Mouse (Mus musculus) midbrain, embryonic 13.5 days (tissue): ENCODE data around the gene Gm4756. TPM values are rescaled to one million over a fixed set of nuclear protein-coding genes. Genes with fewer than 3 reads are reported as not detected.

Source experiments
- ATAC-seq: fragments of 200-750 bp; cut with Nextera tagmentation; 2 replicates; pipeline ENCODE4 v1.8.0; 2017; ENCODE audit warnings: mild to moderate bottlenecking, moderate TSS enrichment, moderate library complexity
- H3K27ac ChIP-seq: fragments of 300-500 bp; sonication (generic); 2 replicates; pipeline ENCODE4 v1.5.1; 2015; ENCODE audit warnings: inconsistent platforms, mild to moderate bottlenecking, moderate library complexity
- H3K27me3 ChIP-seq: fragments of 300-500 bp; sonication (generic); 2 replicates; pipeline ENCODE4 v1.6.1; 2015; ENCODE audit warnings: mild to moderate bottlenecking, inconsistent platforms
- H3K36me3 ChIP-seq: fragments of 300-500 bp; sonication (generic); 2 replicates; pipeline ENCODE4 v1.6.1; 2015; ENCODE audit warnings: mild to moderate bottlenecking, inconsistent platforms
- H3K4me1 ChIP-seq: fragments of 300-500 bp; sonication (generic); replicated peaks from 2 replicates; pipeline ENCODE4 v1.6.1; 2015; ENCODE audit warnings: inconsistent platforms
- H3K4me2 ChIP-seq: fragments of 300-500 bp; sonication (generic); replicated peaks from 2 replicates; pipeline ENCODE4 v1.6.1; 2015; ENCODE audit warnings: moderate library complexity, mild to moderate bottlenecking, inconsistent platforms
- H3K4me3 ChIP-seq: fragments of 300-500 bp; sonication (generic); replicated peaks from 2 replicates; pipeline ENCODE4 v1.5.1; 2015; ENCODE audit warnings: mild to moderate bottlenecking, inconsistent platforms
- H3K9ac ChIP-seq: fragments of 300-500 bp; sonication (generic); replicated peaks from 2 replicates; pipeline ENCODE4 v1.6.1; 2015; ENCODE audit warnings: mild to moderate bottlenecking, inconsistent platforms
- H3K9me3 ChIP-seq: fragments of 300-500 bp; sonication (generic); 2 replicates; pipeline ENCODE4 v1.6.1; 2016; ENCODE audit warnings: mild to moderate bottlenecking, inconsistent platforms
- WGBS: fragments of 180-500 bp; shearing (Covaris S2); methylation state at CpG from one replicate; pipeline ENCODE4 v1.1.7; 2015; 5-methylcytosine and 5-hydroxymethylcytosine counted together
- polyA plus RNA-seq: library from polyadenylated mRNA; unstranded; fragments of >200 nt; fragmentation: Nextera tagmentation; extraction: Ambion mirVana; gene quantifications from 2 replicates; pipeline ENCODE4 v1.2.1, GENCODE M21; 2015

The Gm4756 gene
- polyA plus RNA-seq, 1 experiment from 2014 or later, result not detected

DNA sequence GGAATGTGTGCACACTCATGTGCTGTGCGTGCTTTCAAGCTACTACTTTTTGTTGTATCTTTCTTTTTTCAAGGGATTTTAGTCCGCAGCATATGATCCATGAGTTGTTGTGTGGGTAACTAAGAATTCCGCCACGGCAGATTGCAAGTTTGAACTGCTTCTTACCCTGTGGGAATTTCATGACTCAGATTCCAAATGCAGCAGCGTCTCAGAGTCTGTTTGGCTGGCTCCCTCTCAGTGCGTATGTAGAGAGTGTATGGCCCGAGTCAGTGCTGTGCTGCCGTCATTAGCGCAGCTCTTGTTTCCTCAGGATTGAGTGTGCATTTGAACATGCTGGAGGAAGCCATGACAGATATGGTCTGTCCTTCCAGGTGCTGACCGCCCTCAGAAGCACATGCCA lies 110.9 kb downstream of the Gm4756 start:
- H3K4me2 ChIP-seq, result no peak overlapping the region
- H3K9me3 ChIP-seq, result no peaks in the 10 kb centered on the region
- H3K36me3 ChIP-seq, result peaks cover 17% of the 10 kb centered on the region
- WGBS, result 92% methylated on average over 10 of the region's 10 CpGs
- no peak overlapping the region for H3K27ac ChIP-seq
- no peak overlapping the region for H3K4me3 ChIP-seq
- ATAC-seq, result no peak
- peaks cover 14% of the 10 kb centered on the region for H3K4me1 ChIP-seq
- H3K9ac ChIP-seq, result no peak overlapping the region
- no peaks in the 10 kb centered on the region for H3K27me3 ChIP-seq

DNA sequence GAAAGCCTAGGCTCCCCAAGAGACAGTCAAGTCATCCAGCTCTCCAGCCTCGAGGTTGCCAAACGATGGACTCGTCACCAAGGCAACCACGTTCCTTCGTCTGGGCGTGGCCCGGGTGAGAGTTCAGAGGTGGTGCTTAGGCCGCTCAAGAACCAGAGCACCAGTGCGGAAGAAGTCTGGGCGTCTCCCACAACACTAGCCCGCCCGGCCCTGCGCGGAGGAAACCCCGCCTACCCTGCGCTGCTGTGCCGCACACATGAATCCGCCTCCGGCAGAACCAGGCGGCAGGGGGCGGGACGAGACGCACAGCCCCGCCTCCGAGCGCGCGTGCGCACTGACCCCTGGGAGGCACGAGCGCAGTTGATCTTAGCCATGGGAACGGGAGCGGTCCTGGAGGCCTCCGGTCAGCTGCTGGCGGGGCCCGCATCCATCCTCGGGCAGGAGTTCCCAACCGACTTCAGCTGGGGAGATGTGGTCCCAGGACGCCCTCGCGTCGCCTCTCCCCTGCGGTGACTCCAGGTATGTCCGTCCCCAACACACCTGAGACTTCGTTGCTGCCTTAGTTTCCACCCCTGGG lies 113.4 kb downstream of the Gm4756 start, which contains the start of gene Pcnx4:
Gene Pcnx4, plus strand, starts transcription at position 363 of the 577 bp plus-strand sequence.
- ATAC-seq, result peak; percentile 99
- H3K4me3 ChIP-seq, result peak within 1 kb of the TSS; percentile 72
- no peaks in the 10 kb centered on the region for H3K36me3 ChIP-seq
- peak within 1 kb of the TSS; percentile 67 for H3K4me2 ChIP-seq
- peaks cover 14% of the 10 kb centered on the region for H3K4me1 ChIP-seq
- under 1% methylated on average over 45 of the region's 45 CpGs for WGBS
- H3K27ac ChIP-seq, result peak within 1 kb of the TSS; percentile 59; the same call in 1 of the 2 replicates
- no peaks in the 10 kb centered on the region for H3K27me3 ChIP-seq
- H3K9ac ChIP-seq, result peak within 1 kb of the TSS; percentile 82
- H3K9me3 ChIP-seq, result no peaks in the 10 kb centered on the region

DNA sequence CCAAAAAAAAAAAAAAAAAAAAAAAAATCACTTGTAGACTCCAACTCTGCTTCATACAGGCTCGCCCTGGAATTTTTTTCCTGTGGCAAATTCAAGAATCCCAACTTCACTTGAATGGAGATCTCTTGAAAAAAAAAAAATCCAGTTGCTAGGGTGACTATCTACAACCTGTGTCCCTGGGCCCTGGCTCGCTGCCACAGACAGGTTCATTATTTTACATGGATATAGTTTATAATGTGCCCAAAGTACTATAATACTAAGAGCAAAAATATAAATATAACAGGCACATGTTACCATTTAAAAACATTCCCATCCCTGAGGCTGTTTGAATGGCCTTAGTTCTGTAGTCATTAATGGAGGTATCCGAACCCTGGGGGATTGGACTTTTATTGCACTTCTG lies 113.9 kb downstream of the Gm4756 start:
- Histone ChIP-seq H3K4me3 (peak overlapping the region; percentile 72), H3K4me2 (peak overlapping the region; percentile 67), H3K27ac (no peak overlapping the region), H3K27me3 (no peaks in the 10 kb centered on the region), H3K9me3 (no peaks in the 10 kb centered on the region), H3K36me3 (no peaks in the 10 kb centered on the region), H3K9ac (peak overlapping the region; percentile 82), H3K4me1 (peaks cover 14% of the 10 kb centered on the region)
- ATAC-seq, result no peak
- whole genome bisulfite sequencing, result 49% methylated on average over 3 of the region's 3 CpGs

DNA sequence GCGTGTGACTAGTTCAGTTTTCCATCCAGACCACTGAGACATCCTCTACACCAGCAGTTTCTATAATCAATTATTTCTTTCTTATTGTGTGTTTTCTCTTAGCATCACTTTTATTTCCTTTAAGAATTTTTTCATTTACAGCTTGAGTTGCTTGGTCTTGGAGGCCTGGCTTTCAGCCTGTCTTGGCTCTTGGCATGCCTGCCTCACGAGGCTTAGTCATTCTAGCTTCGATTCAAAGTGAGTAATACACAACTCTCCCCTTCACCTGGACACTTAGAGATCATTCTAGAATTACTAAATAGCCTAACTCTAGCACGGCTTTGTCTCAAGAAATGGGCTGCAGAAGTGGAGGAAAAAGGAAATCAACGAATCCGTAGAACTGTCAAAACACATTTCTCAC lies 115.5 kb downstream of the Gm4756 start:
- no peaks in the 10 kb centered on the region for H3K27me3 ChIP-seq
- no peaks in the 10 kb centered on the region for H3K9me3 ChIP-seq
- WGBS, result 91% methylated on average over 6 of the region's 6 CpGs
- H3K27ac ChIP-seq, result no peak overlapping the region
- no peaks in the 10 kb centered on the region for H3K36me3 ChIP-seq
- no peak overlapping the region for H3K9ac ChIP-seq
- ATAC-seq, result no peak
- H3K4me2 ChIP-seq, result no peak overlapping the region
- H3K4me1 ChIP-seq, result peaks cover 14% of the 10 kb centered on the region
- no peak overlapping the region for H3K4me3 ChIP-seq

DNA sequence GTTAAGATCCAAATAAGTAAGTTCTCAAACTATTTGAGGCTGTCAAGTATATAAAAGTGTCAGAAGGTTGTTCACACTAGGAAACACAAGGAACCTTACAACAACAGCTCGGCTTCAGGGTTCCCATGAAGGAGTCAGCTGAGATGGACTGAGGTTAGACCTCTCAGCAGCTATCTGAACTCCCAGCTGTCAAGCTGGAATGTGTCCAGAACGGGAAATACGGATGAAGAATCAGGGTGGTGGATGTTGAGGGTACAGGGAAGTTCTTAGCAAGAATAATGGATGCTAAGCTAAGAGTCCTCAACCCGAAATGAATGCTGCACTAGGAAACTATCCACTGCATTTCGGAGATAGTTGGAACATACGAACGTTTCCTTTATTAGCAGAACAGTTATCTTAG lies 117.2 kb downstream of the Gm4756 start:
- H3K36me3 ChIP-seq, result no peaks in the 10 kb centered on the region
- 88% methylated on average over 7 of the region's 7 CpGs for WGBS
- H3K9me3 ChIP-seq, result no peaks in the 10 kb centered on the region

More for the DNA sequence above, 117.2 kb downstream of the Gm4756 start:
- Histone ChIP-seq H3K27me3 (no peaks in the 10 kb centered on the region), H3K4me3 (no peak overlapping the region), H3K9ac (no peak overlapping the region), H3K4me2 (no peak overlapping the region), H3K27ac (no peak overlapping the region), H3K4me1 (peaks cover 9% of the 10 kb centered on the region)
- no peak for ATAC-seq

Other genes with a start within 250 kb of the Gm4756 start
- 1,917 and 2,038 TPM in 2 replicates for gene Rtn1, start 240.6 kb downstream of the Gm4756 start, polyA plus RNA-seq
- 3.2 and 4.2 TPM in 2 replicates for gene Lrrc9, start 207.8 kb downstream of the Gm4756 start, polyA plus RNA-seq
- 18.6 and 19.0 TPM in 2 replicates for gene Pcnx4, start 113.3 kb downstream of the Gm4756 start, polyA plus RNA-seq
- gene Dhrs7, start 15.2 kb upstream of the Gm4756 start, polyA plus RNA-seq, result 9.0 and 11.7 TPM in 2 replicates
- 47.3 and 57.7 TPM in 2 replicates for gene Ppm1a, start 107.8 kb upstream of the Gm4756 start, polyA plus RNA-seq